Mouse (Mus musculus): ENCODE measurements around the gene Pcbp4.
"Not testable (repeated sequence)": the region's sequence is repeated elsewhere in the genome, so short reads cannot be mapped to it uniquely, and the experiment has no call there.

The Pcbp4 gene

GRCm38 (mm10) chr9:106482578-106483115 is 29.6 kb downstream of the Pcbp4 start:
- no peak for DNase-seq (ENCODE audit: low read depth)

GRCm38 (mm10) chr9:106483136-106483535 is 30.0 kb downstream of the Pcbp4 start:
- DNase-seq (ENCODE audit: low read depth), result no peak

- no peak for DNase-seq (ENCODE audit: low read depth)
These were observed 30.5 kb downstream of the Pcbp4 start for GRCm38 (mm10) chr9:106483606-106484005.

- no peak for DNase-seq (ENCODE audit: low read depth)
These were observed 32.0 kb downstream of the Pcbp4 start for GRCm38 (mm10) chr9:106485076-106485475.

GRCm38 (mm10) chr9:106487602-106488001 is 34.5 kb downstream of the Pcbp4 start:
- not testable (repeated sequence) for DNase-seq (ENCODE audit: low read depth)

- peak; percentile 19 for DNase-seq (ENCODE audit: low read depth)
These were observed 46.6 kb downstream of the Pcbp4 start, which contains the start of gene Iqcf1 for GRCm38 (mm10) chr9:106499667-106500066. Gene Iqcf1 (plus strand): TSS chr9:106499967.

GRCm38 (mm10) chr9:106501846-106502245 is 48.8 kb downstream of the Pcbp4 start:
- no peak for DNase-seq (ENCODE audit: low read depth)

GRCm38 (mm10) chr9:106504246-106504645 is 51.2 kb downstream of the Pcbp4 start:
- DNase-seq (ENCODE audit: low read depth), result no peak

- no peak for DNase-seq (ENCODE audit: low read depth)
These were observed 56.3 kb downstream of the Pcbp4 start for GRCm38 (mm10) chr9:106509356-106509755.

GRCm38 (mm10) chr9:106512729-106513450 is 59.8 kb downstream of the Pcbp4 start:
- DNase-seq (ENCODE audit: low read depth), result no peak

- no peak for DNase-seq (ENCODE audit: low read depth)
These were observed 60.5 kb downstream of the Pcbp4 start for GRCm38 (mm10) chr9:106513566-106513965.

Data from NIH3T3 (cell line).